Mouse (Mus musculus): ENCODE results near the gene Bcl2l13.
A peak's percentile ranks its signal among the peaks of the same experiment; 100 is the strongest.

DNA sequence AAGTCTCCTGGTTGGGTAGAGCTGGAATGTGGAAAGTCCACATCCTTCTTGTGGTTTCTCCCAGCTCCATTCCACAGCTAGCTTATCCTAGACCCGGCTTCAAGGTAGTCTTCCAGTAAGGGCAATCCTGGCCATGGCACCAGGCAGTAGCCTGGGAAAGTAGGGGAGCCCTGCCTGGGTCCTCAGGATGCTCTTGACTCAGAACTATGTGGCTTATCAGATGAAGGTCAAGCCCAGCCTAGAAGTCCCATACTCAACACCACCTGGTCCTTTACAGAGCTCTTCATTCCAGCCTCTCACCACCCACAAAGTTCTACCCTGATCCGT is 79.6 kb downstream of the Bcl2l13 start:
- TF ChIP-seq ZC3H11A (IDR thresholded peaks at IDR 0.05; ENCODE audit: low read depth, low read length) (no peak), EP300 (IDR thresholded peaks at IDR 0.05; ENCODE audit: low read length) (no peak), CTCF (conservative IDR thresholded peaks at IDR 0.05 in 1 of 2, IDR thresholded peaks at IDR 0.05 in 1 of 2; ENCODE audit: low read depth in 2 of 2, low read length in 2 of 2) (no peak), MXI1 (IDR thresholded peaks at IDR 0.05; ENCODE audit: low read depth, low read length) (no peak), POLR2A (IDR thresholded peaks at IDR 0.05; ENCODE audit: low read depth, low read length) (no peak), MAFK (IDR thresholded peaks at IDR 0.05; ENCODE audit: insufficient replicate concordance, low read length) (no peak), TCF12 (IDR thresholded peaks at IDR 0.05; ENCODE audit: low read depth, low read length) (no peak), ETS1 (conservative IDR thresholded peaks at IDR 0.05; ENCODE audit: low read depth, low read length) (no peak), RAD21 (IDR thresholded peaks at IDR 0.05; ENCODE audit: low read depth, low read length) (no peak), ELF1 (IDR thresholded peaks at IDR 0.05; ENCODE audit: low read depth, low read length) (no peak), POLR2AphosphoS2 (IDR thresholded peaks at IDR 0.05; ENCODE audit: low read depth, low read length) (0 out of 2 replicates have a peak, but pooled peaks have one; percentile 20), KAT2A (IDR thresholded peaks at IDR 0.05; ENCODE audit: insufficient replicate concordance, low read length) (no peak)
